Mouse (Mus musculus) embryonic fibroblast, embryonic 13.5 days (primary cell): ENCODE data around the gene Cntrl. TPM values are rescaled to one million over a fixed set of nuclear protein-coding genes. Genes with fewer than 3 reads are reported as not detected.

Experiments used
- H3K27ac ChIP-seq: 2 replicates; pipeline ENCODE4 v1.5.1; 2012; ENCODE audit warnings: low read length, control low read depth, inconsistent platforms; ENCODE audit not compliant: insufficient read depth
- H3K4me1 ChIP-seq: 2 replicates; pipeline ENCODE4 v1.6.1; 2011; ENCODE audit warnings: low read length; ENCODE audit not compliant: control insufficient read depth, insufficient read depth
- H3K4me3 ChIP-seq: 2 replicates; pipeline ENCODE4 v1.5.1; 2011; ENCODE audit warnings: mild to moderate bottlenecking, control low read depth, low read length; ENCODE audit not compliant: insufficient read depth
- CTCF ChIP-seq: IDR thresholded peaks from 2 replicates; pipeline ENCODE4 v1.5.1; 2011; ENCODE audit warnings: mild to moderate bottlenecking, control low read depth, low read length, moderate library complexity, borderline replicate concordance; ENCODE audit not compliant: insufficient read depth
- POLR2A ChIP-seq: IDR thresholded peaks from 2 replicates; pipeline ENCODE4 v1.6.1; 2011; ENCODE audit warnings: low read depth, mild to moderate bottlenecking, control low read depth, low read length, moderate library complexity
- polyA plus RNA-seq: library from polyadenylated mRNA; stranded (reverse); fragments of >200 nt; gene quantifications from 2 replicates; pipeline ENCODE4 v1.2.4, GENCODE M21; 2011; ENCODE audit warnings: low read depth; ENCODE audit not compliant: missing spikeins, insufficient read length

Cntrl gene
- polyA plus RNA-seq, 1 experiment = 24.4 TPM

- Histone ChIP-seq H3K27ac (peak overlapping the region; percentile 85), H3K4me3 (peak overlapping the region; percentile 90), H3K4me1 (peaks cover 6% of the 10 kb centered on the region; the same call in 1 of the 2 replicates)
- no peak for TF ChIP-seq CTCF
- 0 out of 2 replicates have a peak, but pooled peaks have one; percentile 19 for TF ChIP-seq POLR2A
These were observed 90.2 kb downstream of the Cntrl start for GRCm38 (mm10) chr2:35199541-35199940.

DNA sequence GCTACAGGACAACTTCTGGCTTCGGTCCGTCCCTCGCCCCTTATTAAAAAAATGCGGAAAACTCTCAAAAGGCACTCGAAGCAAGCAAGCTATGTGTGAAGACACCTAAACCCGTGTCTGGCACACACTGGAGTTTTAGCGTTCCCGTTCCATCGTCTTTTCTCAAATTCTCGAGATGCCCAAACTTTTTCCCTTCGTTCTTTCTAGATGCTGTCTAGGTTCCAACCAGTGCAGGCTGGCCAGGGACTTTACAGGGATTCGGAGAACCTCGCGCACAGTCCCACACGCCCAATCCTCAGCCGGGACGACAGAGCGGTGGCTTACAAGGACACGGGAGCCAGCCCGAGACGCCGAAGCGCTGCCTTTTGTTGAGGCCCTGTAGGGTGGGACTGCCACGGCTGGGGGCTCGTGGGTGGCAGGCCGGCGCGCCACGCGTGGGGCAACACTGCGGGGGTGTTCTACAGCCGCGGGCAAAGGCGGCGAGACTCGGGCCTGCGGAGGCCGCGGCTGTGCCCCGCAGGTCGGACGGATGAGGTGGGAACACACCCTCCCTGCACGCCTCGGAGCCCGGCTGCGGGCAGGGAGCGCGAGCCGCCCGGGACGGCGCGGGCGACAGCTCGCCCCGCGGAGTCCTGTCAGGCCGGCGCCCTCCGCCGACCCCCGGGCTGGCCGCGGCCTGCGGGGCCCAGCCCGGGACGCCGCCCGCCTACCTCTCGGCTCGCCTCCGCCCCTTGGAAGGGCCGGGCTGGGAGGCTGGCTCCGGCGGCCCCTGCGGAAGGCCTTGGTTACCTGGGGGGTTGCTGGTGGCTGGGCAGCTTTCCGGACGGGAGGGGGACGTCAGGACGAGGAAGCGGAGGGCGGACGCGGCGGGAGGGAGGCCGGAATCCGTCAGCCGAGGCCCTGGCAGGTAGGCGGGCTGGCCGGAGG is 90.9 kb downstream of the Cntrl start:
- H3K27ac ChIP-seq = peak overlapping the region; percentile 85
- no peak for TF ChIP-seq CTCF
- no peak for TF ChIP-seq POLR2A
- H3K4me1 ChIP-seq = peaks cover 6% of the 10 kb centered on the region; the same call in 1 of the 2 replicates
- H3K4me3 ChIP-seq = peak overlapping the region; percentile 90

GRCm38 (mm10) chr2:35200898-35201668 is 91.8 kb downstream of the Cntrl start, which contains the start of gene Rab14:
Gene Rab14, minus strand, starts transcription at chr2:35201120.
- Histone ChIP-seq H3K4me1 (peaks cover 6% of the 10 kb centered on the region; the same call in 1 of the 2 replicates), H3K27ac (peak within 1 kb of the TSS; percentile 85), H3K4me3 (peak within 1 kb of the TSS; percentile 90)
- TF ChIP-seq POLR2A (peak; percentile 93), CTCF (no peak)

DNA sequence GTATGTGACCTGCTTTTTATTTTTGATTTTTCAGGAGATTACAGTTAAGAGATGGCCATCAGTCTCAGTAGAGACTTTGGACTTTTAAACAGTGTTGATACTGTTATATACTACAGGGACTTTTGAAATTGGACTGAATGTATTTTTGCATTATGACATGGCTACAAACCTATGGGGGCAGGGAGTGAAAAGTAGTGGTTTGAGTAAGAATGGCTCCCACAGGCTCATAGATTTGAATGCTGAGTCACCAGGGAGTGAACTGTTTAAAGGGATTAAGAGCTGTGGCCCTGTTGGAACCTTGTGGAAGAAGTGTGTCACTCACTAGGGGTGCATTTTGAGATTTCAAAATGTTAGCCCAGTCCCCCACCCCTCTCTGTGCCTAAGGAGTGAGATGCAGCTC is 94.4 kb downstream of the Cntrl start:
- TF ChIP-seq POLR2A (no peak), CTCF (no peak)
- H3K27ac ChIP-seq = peak overlapping the region; percentile 66; the same call in 1 of the 2 replicates
- H3K4me1 ChIP-seq = 0 out of 2 replicates have a peak, but pooled peaks cover 6% of the 10 kb centered on the region
- H3K4me3 ChIP-seq = no peak overlapping the region

DNA sequence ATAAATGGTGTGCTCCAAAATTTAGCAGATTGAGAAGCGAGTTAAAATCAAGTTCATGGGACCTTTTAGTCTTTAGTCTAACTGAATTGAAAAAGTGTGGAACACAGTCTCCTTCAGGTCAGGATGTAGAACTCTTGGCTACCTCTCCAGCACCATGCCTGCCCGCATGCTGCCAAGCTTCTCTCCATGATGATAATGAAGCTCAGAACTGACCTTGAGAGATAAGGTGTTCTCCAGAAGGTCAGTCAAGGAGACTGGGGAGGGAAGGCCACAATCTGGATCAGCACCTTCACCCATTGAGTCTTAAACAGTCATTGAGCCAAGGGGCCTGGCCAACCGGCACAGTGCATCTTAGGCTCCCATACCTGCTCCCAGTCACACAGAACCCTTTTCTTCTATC is 97.5 kb downstream of the Cntrl start:
- no peak for TF ChIP-seq POLR2A
- no peak for TF ChIP-seq CTCF
- H3K4me3 ChIP-seq = no peak overlapping the region
- no peak overlapping the region for H3K27ac ChIP-seq
- H3K4me1 ChIP-seq = 0 out of 2 replicates have a peak, but pooled peaks cover 6% of the 10 kb centered on the region

DNA sequence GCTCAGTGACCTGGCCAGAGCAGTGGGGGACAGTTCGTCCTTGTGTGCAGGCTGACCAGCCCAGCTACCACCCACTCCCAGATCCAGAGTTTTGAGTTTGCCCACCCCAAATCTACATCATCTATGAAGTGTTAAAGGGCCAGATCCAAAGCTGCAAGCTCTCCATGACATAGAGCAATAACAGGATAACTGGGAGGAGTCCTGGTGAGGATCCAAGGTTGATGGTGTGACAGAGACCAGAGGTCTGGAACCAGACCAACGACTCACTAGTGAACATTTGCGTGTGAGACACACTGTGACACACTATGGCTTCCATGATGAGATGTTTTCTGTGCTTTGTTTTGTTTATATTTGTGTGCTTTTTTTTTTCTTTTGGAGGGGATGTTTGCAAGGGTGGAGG is 98.8 kb downstream of the Cntrl start:
- TF ChIP-seq CTCF (no peak), POLR2A (no peak)
- no peak overlapping the region for H3K27ac ChIP-seq
- H3K4me3 ChIP-seq = no peak overlapping the region
- H3K4me1 ChIP-seq = 0 out of 2 replicates have a peak, but pooled peaks cover 6% of the 10 kb centered on the region

DNA sequence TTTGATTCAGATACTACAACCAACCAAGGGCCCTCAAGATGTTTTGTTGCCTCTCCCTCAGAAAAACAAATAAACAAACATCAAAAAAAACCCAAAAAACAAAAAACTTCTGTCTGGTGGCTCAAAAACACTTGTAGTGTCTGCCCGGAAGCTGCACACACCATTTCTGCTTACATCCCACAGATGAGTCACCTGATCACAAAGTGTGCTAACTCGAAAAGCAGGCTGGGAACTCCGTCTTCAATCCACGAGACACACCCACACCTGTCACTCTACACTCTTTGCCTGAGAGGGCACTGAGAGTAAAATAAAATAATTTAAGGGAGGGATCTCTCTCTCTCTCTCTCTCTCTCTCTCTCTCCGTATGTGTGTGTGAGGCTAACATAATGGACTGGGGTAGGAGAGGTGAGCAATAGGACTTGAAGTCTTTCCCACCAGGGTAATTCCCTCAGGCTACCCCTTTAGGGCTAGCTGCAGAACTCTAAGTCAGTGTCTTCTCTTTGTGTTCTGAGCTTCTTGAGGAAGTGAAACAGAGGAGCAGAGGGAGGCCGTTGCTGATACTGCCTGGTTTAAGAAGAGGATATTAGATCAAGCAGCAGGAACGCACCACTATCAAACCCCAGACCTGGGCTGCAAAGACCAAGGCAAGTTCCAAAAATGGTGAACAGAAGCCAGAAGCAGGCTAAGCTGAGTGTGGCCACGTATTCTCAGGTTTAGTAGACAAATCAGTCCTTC is 99.8 kb downstream of the Cntrl start:
- Histone ChIP-seq H3K4me1 (no peaks in the 10 kb centered on the region), H3K27ac (no peak overlapping the region), H3K4me3 (no peak overlapping the region)
- TF ChIP-seq CTCF = no peak
- TF ChIP-seq POLR2A = no peak

DNA sequence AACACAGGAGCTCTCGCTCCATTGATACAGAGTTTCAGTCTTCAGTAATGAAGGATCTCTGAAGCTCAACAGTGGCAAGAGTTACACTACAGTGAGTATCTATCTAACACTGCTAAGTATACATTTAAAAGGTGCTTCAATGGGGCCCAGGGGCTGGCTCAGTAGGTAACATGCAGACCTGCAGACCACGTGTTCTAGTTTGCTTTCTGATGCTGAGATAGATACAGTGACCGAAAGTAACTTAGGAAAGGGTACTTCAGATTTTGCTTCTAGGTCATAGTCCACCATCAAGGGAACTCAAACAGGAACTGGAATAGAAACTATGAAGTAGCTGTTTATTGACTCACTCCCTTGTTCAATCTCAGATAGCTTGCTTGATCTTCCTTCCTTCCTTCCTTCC is 102.4 kb downstream of the Cntrl start:
- H3K4me1 ChIP-seq = peaks cover 4% of the 10 kb centered on the region; the same call in 1 of the 2 replicates
- no peak for TF ChIP-seq POLR2A
- TF ChIP-seq CTCF = no peak
- no peak overlapping the region for H3K4me3 ChIP-seq
- no peak overlapping the region for H3K27ac ChIP-seq

- Histone ChIP-seq H3K4me1 (peaks cover 8% of the 10 kb centered on the region), H3K4me3 (no peak overlapping the region), H3K27ac (no peak overlapping the region)
- TF ChIP-seq CTCF (no peak), POLR2A (no peak)
These were observed 104.1 kb downstream of the Cntrl start for GRCm38 (mm10) chr2:35213345-35213910.
